Mouse (Mus musculus): Measurements from ENCODE around the gene Wdr70.

Wdr70 gene

GRCm38 (mm10) chr15:8030643-8031042, 68.4 kb downstream of the Wdr70 start:
- DNase-seq (ENCODE audit: low spot score in 2 of 2): no peak

GRCm38 (mm10) chr15:8027503-8027902, 71.5 kb downstream of the Wdr70 start:
- DNase-seq (ENCODE audit: low spot score in 2 of 2): no peak

GRCm38 (mm10) chr15:8011418-8011817, 87.6 kb downstream of the Wdr70 start:
- DNase-seq (ENCODE audit: low spot score in 2 of 2): no peak

GRCm38 (mm10) chr15:8007413-8007812, 91.6 kb downstream of the Wdr70 start:
- DNase-seq (ENCODE audit: low spot score in 2 of 2): no peak

- no peak for DNase-seq (ENCODE audit: low spot score in 2 of 2)
These were observed 93.0 kb downstream of the Wdr70 start for GRCm38 (mm10) chr15:8006056-8006455.

- no peak for DNase-seq (ENCODE audit: low spot score in 2 of 2)
These were observed 93.5 kb downstream of the Wdr70 start for GRCm38 (mm10) chr15:8005506-8005905.

GRCm38 (mm10) chr15:8003789-8004188, 95.2 kb downstream of the Wdr70 start:
- DNase-seq (ENCODE audit: low spot score in 2 of 2): no peak

GRCm38 (mm10) chr15:7998843-7999546, 100.0 kb downstream of the Wdr70 start:
- DNase-seq (ENCODE audit: low spot score in 2 of 2): peak; percentile 8 to 63

GRCm38 (mm10) chr15:7998095-7998494, 100.9 kb downstream of the Wdr70 start:
- no peak for DNase-seq (ENCODE audit: low spot score in 2 of 2)

GRCm38 (mm10) chr15:7993721-7994120, 105.3 kb downstream of the Wdr70 start:
- DNase-seq (ENCODE audit: low spot score in 2 of 2): no peak

GRCm38 (mm10) chr15:7990101-7990500, 108.9 kb downstream of the Wdr70 start:
- no peak for DNase-seq (ENCODE audit: low spot score in 2 of 2)

GRCm38 (mm10) chr15:7987374-7987773, 111.6 kb downstream of the Wdr70 start:
- no peak for DNase-seq (ENCODE audit: low spot score in 2 of 2)

- DNase-seq (ENCODE audit: low spot score in 2 of 2): no peak
These were observed 112.7 kb downstream of the Wdr70 start for GRCm38 (mm10) chr15:7986274-7986673.

GRCm38 (mm10) chr15:7978640-7979039, 120.4 kb downstream of the Wdr70 start:
- no peak for DNase-seq (ENCODE audit: low spot score in 2 of 2)

GRCm38 (mm10) chr15:7976775-7977174, 122.2 kb downstream of the Wdr70 start:
- DNase-seq (ENCODE audit: low spot score in 2 of 2): no peak

GRCm38 (mm10) chr15:7974368-7974767, 124.6 kb downstream of the Wdr70 start:
- peak in 1 of 2 experiments; percentile 20 for DNase-seq (ENCODE audit: low spot score in 2 of 2)

GRCm38 (mm10) chr15:7972528-7972927, 126.5 kb downstream of the Wdr70 start:
- DNase-seq (ENCODE audit: low spot score in 2 of 2): no peak

- no peak for DNase-seq (ENCODE audit: low spot score in 2 of 2)
These were observed 136.2 kb downstream of the Wdr70 start for GRCm38 (mm10) chr15:7962786-7963185.

- no peak for DNase-seq (ENCODE audit: low spot score in 2 of 2)
These were observed 137.5 kb downstream of the Wdr70 start for GRCm38 (mm10) chr15:7961489-7961888.

GRCm38 (mm10) chr15:7956899-7957298, 142.1 kb downstream of the Wdr70 start:
- DNase-seq (ENCODE audit: low spot score in 2 of 2): no peak

- no peak for DNase-seq (ENCODE audit: low spot score in 2 of 2)
These were observed 148.4 kb downstream of the Wdr70 start for GRCm38 (mm10) chr15:7950561-7950960.

- DNase-seq (ENCODE audit: low spot score in 2 of 2): no peak
These were observed 157.3 kb downstream of the Wdr70 start for GRCm38 (mm10) chr15:7941690-7942089.

- no peak for DNase-seq (ENCODE audit: low spot score in 2 of 2)
These were observed 163.3 kb downstream of the Wdr70 start for GRCm38 (mm10) chr15:7935571-7936165.

- no peak for DNase-seq (ENCODE audit: low spot score in 2 of 2)
These were observed 164.4 kb downstream of the Wdr70 start for GRCm38 (mm10) chr15:7934580-7934979.
